Mouse (Mus musculus) C2C12 (cell line): ENCODE measurements around the gene Rsu1.

ENCODE experiments used
- CEBPB ChIP-seq: IDR thresholded peaks from one replicate; pipeline ENCODE4 v1.6.1; 2011; ENCODE audit warnings: low read depth, mild to moderate bottlenecking, control low read depth, moderate library complexity
- CTCF ChIP-seq: IDR thresholded peaks from one replicate; pipeline ENCODE4 v1.5.1; 2011; ENCODE audit not compliant: control insufficient read depth, insufficient read depth, insufficient read length
- FOSL1 ChIP-seq: IDR thresholded peaks from one replicate; pipeline ENCODE4 v1.8.0; 2011; ENCODE audit warnings: mild to moderate bottlenecking, low read length; ENCODE audit not compliant: poor library complexity, insufficient read depth, severe bottlenecking
- MAX ChIP-seq: IDR thresholded peaks from one replicate; pipeline ENCODE4 v1.6.1; 2011; ENCODE audit warnings: mild to moderate bottlenecking, control low read depth
- MYOD1 ChIP-seq: IDR thresholded peaks from one replicate; pipeline ENCODE4 v1.6.1; 2011; ENCODE audit warnings: low read depth; ENCODE audit not compliant: control insufficient read depth, insufficient read length
- MYOG ChIP-seq: IDR thresholded peaks from one replicate; pipeline ENCODE4 v1.6.1; 2011; ENCODE audit not compliant: control insufficient read depth, insufficient read length; ENCODE audit errors: extremely low read depth
- USF1 ChIP-seq: IDR thresholded peaks from one replicate; pipeline ENCODE4 v1.6.1; 2011; ENCODE audit warnings: low read depth, mild to moderate bottlenecking, control low read depth, moderate library complexity

GRCm38 (mm10) chr2:13199713-13200112 is 71.5 kb downstream of the Rsu1 start:
- TF ChIP-seq CTCF (no peak), USF1 (no peak), MYOD1 (no peak), MAX (no peak), MYOG (no peak), FOSL1 (no peak), CEBPB (no peak)
